Mouse (Mus musculus) ES-Bruce4 (cell line): ENCODE data around the gene Txndc11. TPM values are rescaled to one million over a fixed set of nuclear protein-coding genes. Genes with fewer than 3 reads are reported as not detected.

Source experiments
- H3K27ac ChIP-seq: 2 replicates; pipeline ENCODE4 v1.5.1; 2012; ENCODE audit warnings: low read length, inconsistent platforms; ENCODE audit not compliant: insufficient read depth
- H3K27me3 ChIP-seq: 2 replicates; pipeline ENCODE4 v1.6.1; 2012; ENCODE audit warnings: mild to moderate bottlenecking, low read length, inconsistent platforms; ENCODE audit not compliant: control insufficient read depth, poor library complexity, insufficient read depth, severe bottlenecking
- H3K36me3 ChIP-seq: 2 replicates; pipeline ENCODE4 v1.6.1; 2012; ENCODE audit warnings: inconsistent platforms, mild to moderate bottlenecking, low read length, moderate library complexity; ENCODE audit not compliant: control insufficient read depth, poor library complexity, insufficient read depth, severe bottlenecking
- H3K4me1 ChIP-seq: one replicate; pipeline ENCODE4 v1.8.1; 2011; ENCODE audit warnings: low read length; ENCODE audit not compliant: control insufficient read depth, insufficient read depth
- H3K4me3 ChIP-seq: 2 replicates; pipeline ENCODE4 v1.5.1; 2011; ENCODE audit warnings: low read depth, mild to moderate bottlenecking, low read length
- H3K9ac ChIP-seq: 2 replicates; pipeline ENCODE4 v1.6.1; 2012; ENCODE audit warnings: low read depth, mild to moderate bottlenecking, inconsistent platforms; ENCODE audit not compliant: poor library complexity, severe bottlenecking
- H3K9me3 ChIP-seq: replicated peaks from 2 replicates; pipeline ENCODE4 v1.6.1; 2012; ENCODE audit warnings: mild to moderate bottlenecking, low read length, inconsistent platforms; ENCODE audit not compliant: control insufficient read depth, poor library complexity, insufficient read depth, severe bottlenecking
- CTCF ChIP-seq: IDR thresholded peaks from one replicate; pipeline ENCODE4 v1.8.1; 2011; ENCODE audit warnings: low read depth, low read length
- EP300 ChIP-seq: IDR thresholded peaks from 2 replicates; pipeline ENCODE4 v1.6.1; 2011; ENCODE audit warnings: low read depth, low read length; ENCODE audit not compliant: insufficient read depth
- POLR2A ChIP-seq: IDR thresholded peaks from one replicate; pipeline ENCODE4 v1.8.1; 2011; ENCODE audit warnings: low read length; ENCODE audit not compliant: insufficient read depth
- polyA plus RNA-seq: library from polyadenylated mRNA; stranded (reverse); fragments of >200 nt; gene quantifications from 2 replicates; pipeline ENCODE4 v1.2.4, GENCODE M21; 2011; ENCODE audit warnings: low read depth; ENCODE audit not compliant: missing spikeins, insufficient read depth, insufficient read length

Txndc11 gene
- polyA plus RNA-seq, 1 experiment = 21.1 TPM

DNA sequence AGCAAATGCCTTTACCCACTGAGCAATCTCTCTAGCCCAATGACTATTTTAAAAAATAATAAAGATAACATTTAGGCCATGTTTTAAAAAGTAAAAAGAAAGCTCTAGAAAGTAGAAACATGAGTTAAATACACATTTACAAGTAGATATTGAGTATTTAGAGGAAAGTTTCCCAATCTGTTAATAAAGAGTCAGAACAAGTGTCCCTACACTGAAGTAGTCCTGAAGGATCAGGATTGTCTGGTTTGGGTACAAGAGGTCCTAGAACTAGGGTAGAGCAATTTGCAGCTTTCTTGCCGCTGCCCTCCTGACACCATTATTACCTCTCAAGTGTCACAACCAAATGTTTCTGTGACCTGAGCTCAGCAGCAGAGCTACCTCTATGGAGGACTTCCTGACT, 10.3 kb downstream of the Txndc11 start:
- H3K36me3 ChIP-seq = peaks cover 16% of the 10 kb centered on the region
- no peak overlapping the region for H3K4me3 ChIP-seq
- H3K27ac ChIP-seq = no peak overlapping the region
- no peaks in the 10 kb centered on the region for H3K4me1 ChIP-seq
- no peak overlapping the region for H3K9ac ChIP-seq
- TF ChIP-seq CTCF = no peak
- no peak for TF ChIP-seq EP300
- no peak for TF ChIP-seq POLR2A
- no peaks in the 10 kb centered on the region for H3K27me3 ChIP-seq
- H3K9me3 ChIP-seq = no peaks in the 10 kb centered on the region

DNA sequence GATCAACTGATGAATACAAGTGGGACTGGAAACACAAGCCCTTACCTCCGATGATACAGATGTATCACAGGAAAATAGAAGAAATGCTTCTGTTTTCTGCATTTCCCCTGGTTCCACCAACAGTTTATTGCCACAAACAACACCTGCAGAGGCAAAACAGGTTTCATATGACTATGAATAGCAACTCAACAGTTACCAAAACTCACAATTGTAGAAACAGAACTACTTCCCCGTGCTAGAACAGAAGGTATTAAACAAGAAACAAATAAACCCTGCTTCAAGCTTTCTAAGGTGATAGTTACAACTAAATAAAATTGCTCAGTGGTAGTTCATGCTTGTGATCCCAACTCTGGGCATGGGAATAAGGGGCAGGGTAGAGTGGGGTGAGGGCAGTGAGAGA, 11.8 kb downstream of the Txndc11 start:
- no peaks in the 10 kb centered on the region for H3K27me3 ChIP-seq
- no peak overlapping the region for H3K4me3 ChIP-seq
- no peak overlapping the region for H3K27ac ChIP-seq
- no peaks in the 10 kb centered on the region for H3K4me1 ChIP-seq
- no peak overlapping the region for H3K9ac ChIP-seq
- H3K36me3 ChIP-seq = peaks cover 9% of the 10 kb centered on the region
- H3K9me3 ChIP-seq = no peaks in the 10 kb centered on the region
- no peak for TF ChIP-seq EP300
- no peak for TF ChIP-seq CTCF
- TF ChIP-seq POLR2A = no peak

DNA sequence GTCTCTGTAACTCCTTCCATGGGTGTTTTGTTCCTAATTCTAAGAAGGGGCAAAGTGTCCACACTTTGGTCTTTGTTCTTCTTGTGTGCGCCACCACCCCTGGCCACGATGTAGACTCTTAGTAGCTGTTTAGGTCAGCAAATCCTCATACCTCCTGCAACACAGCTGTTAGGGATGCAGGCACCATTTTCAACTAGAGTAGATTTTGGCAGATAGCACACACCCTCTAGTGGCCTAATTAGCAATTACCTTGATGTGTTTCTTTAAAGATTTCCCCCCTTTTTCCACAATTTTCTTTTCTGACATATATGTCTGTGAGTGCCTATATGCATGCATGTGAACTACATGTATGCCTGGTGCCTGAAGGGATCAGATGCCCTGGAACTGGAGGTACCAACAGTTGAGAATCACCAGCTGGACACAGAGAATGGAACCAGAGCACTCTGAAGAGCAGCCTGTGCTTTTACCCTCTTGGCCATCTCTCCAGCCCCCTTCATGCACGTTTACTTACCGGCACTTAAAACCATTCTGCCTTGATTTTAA, 25.2 kb downstream of the Txndc11 start:
- Histone ChIP-seq H3K4me1 (no peaks in the 10 kb centered on the region), H3K27ac (no peak overlapping the region), H3K4me3 (no peak overlapping the region), H3K36me3 (no peaks in the 10 kb centered on the region), H3K27me3 (no peaks in the 10 kb centered on the region), H3K9ac (no peak overlapping the region), H3K9me3 (no peaks in the 10 kb centered on the region)
- no peak for TF ChIP-seq EP300
- TF ChIP-seq CTCF = no peak
- no peak for TF ChIP-seq POLR2A

DNA sequence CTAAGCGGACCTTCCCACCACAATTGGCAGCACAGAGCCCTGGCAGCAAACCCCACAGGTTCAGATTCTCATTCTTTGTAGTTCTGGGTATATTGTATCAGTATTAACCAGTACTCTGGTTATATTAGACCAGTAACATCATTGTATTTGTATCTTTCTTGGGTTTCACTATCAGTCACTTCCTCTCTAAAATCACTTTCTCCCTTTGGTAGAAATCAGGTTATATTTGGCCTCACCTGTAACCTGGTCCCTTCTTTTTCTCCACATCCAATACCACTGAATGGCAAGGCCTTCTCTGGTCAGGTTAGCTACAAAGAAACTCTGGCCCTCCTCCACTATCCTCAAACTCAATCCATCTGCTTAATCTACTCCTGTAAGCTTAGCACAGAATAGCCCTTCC, 29.5 kb downstream of the Txndc11 start:
- H3K36me3 ChIP-seq = no peaks in the 10 kb centered on the region
- TF ChIP-seq CTCF (no peak), EP300 (no peak), POLR2A (no peak)
- H3K4me1 ChIP-seq = no peaks in the 10 kb centered on the region
- H3K27me3 ChIP-seq = no peaks in the 10 kb centered on the region
- no peaks in the 10 kb centered on the region for H3K9me3 ChIP-seq
- H3K27ac ChIP-seq = no peak overlapping the region
- H3K4me3 ChIP-seq = no peak overlapping the region
- no peak overlapping the region for H3K9ac ChIP-seq

DNA sequence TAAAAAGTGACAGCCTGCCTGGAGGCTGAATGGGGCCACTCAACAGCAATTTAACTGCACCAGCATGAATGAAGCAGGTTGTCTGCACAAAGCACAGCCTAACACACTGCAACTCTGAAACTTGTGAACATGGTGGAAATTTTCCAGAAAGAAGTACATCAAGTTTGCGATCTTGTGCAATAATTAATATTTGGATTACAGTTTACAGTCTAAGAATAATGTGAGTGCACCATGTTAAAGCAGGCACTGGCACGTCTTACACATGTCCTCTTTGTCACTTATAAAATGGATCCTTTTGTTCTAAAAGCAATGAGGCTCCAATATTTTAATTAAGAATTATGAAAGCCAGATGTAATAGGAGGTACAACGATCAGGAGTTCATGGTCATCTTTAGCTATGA, 37.1 kb downstream of the Txndc11 start:
- TF ChIP-seq CTCF (no peak), POLR2A (no peak), EP300 (no peak)
- no peaks in the 10 kb centered on the region for H3K27me3 ChIP-seq
- no peak overlapping the region for H3K27ac ChIP-seq
- no peaks in the 10 kb centered on the region; the same call in 1 of the 2 replicates for H3K36me3 ChIP-seq
- H3K4me1 ChIP-seq = no peaks in the 10 kb centered on the region
- H3K9me3 ChIP-seq = no peaks in the 10 kb centered on the region
- H3K9ac ChIP-seq = no peak overlapping the region
- no peak overlapping the region for H3K4me3 ChIP-seq

DNA sequence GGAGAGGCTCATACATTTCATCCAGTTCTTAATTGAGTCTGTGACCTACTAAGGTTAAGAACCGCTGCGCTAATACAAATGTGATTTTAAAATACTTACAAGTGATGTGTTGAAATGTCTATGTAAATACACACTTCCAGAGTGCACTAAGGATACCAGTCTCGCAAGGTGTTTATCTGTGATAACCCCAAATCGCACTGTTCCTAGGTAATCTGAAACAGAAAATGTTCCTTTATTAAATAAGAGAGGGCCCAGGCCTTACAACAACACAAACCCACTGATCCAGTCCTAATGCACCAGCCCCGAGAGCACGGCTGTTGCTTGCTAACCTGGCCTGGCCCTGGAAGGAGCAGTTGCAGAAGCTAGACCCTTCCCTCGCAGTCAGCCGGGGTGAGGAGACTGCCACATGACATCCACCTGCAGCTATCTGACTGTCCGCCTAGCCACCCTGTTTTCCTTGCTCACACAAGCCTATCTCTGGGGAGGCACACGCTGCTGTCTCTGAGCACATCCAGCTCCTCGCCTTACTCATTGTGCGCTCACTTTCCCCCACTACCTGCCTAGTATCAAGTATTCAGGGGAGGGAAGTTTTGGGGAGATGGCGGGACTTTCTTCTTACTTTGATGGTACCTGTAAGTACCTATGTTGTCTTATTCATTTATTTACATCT, 40.6 kb downstream of the Txndc11 start:
- Histone ChIP-seq H3K27ac (no peak overlapping the region), H3K4me3 (no peak overlapping the region), H3K4me1 (no peaks in the 10 kb centered on the region), H3K36me3 (peaks cover 11% of the 10 kb centered on the region; the same call in 1 of the 2 replicates), H3K9me3 (no peaks in the 10 kb centered on the region), H3K27me3 (no peaks in the 10 kb centered on the region), H3K9ac (no peak overlapping the region)
- no peak for TF ChIP-seq EP300
- TF ChIP-seq POLR2A = no peak
- no peak for TF ChIP-seq CTCF
